Mouse (Mus musculus) intestine, embryonic 16.5 days (tissue): ENCODE data around the gene Krt5. TPM values are rescaled to one million over a fixed set of nuclear protein-coding genes. Genes with fewer than 3 reads are reported as not detected.
"Not testable (repeated sequence)": the region's sequence is repeated elsewhere in the genome, so short reads cannot be mapped to it uniquely, and the experiment has no call there.

Source experiments
- ATAC-seq: fragments of 200-750 bp; cut with Nextera tagmentation; 2 replicates; pipeline ENCODE4 v1.8.0; 2017; ENCODE audit warnings: moderate TSS enrichment, moderate library complexity
- H3K27ac ChIP-seq: fragments of 300-500 bp; sonication (generic); 2 replicates; pipeline ENCODE4 v1.5.1; 2014; ENCODE audit warnings: mild to moderate bottlenecking, low read length
- H3K27me3 ChIP-seq: fragments of 300-500 bp; sonication (generic); replicated peaks from 2 replicates; pipeline ENCODE4 v1.6.1; 2014; ENCODE audit warnings: low read length, control low read depth, mixed read lengths; ENCODE audit not compliant: control insufficient read depth, insufficient read depth
- H3K36me3 ChIP-seq: fragments of 300-500 bp; sonication (generic); 2 replicates; pipeline ENCODE4 v1.6.1; 2014; ENCODE audit warnings: low read length, control low read depth; ENCODE audit not compliant: control insufficient read depth, insufficient read depth
- H3K4me1 ChIP-seq: fragments of 300-500 bp; sonication (generic); 2 replicates; pipeline ENCODE4 v1.6.1; 2014; ENCODE audit warnings: low read length, control low read depth, mixed read lengths; ENCODE audit not compliant: control insufficient read depth, insufficient read depth
- H3K4me2 ChIP-seq: fragments of 300-500 bp; sonication (generic); 2 replicates; pipeline ENCODE4 v1.6.1; 2014; ENCODE audit warnings: low read depth, low read length, control low read depth
- H3K4me3 ChIP-seq: fragments of 300-500 bp; sonication (generic); 2 replicates; pipeline ENCODE4 v1.5.1; 2014; ENCODE audit warnings: mild to moderate bottlenecking, low read length
- H3K9ac ChIP-seq: fragments of 300-500 bp; sonication (generic); 2 replicates; pipeline ENCODE4 v1.6.1; 2014; ENCODE audit warnings: low read depth, low read length
- H3K9me3 ChIP-seq: fragments of 300-500 bp; sonication (generic); 2 replicates; pipeline ENCODE4 v1.6.1; 2016; ENCODE audit warnings: low read length, control low read depth; ENCODE audit not compliant: control insufficient read depth
- WGBS: fragments of 180-500 bp; shearing (Covaris S2); extraction: QIAGEN DNeasy Blood & Tissue Kit; methylation state at CpG from one replicate; pipeline ENCODE4 v1.1.7; 2014; 5-methylcytosine and 5-hydroxymethylcytosine counted together
- polyA plus RNA-seq: library from polyadenylated mRNA; unstranded; fragments of >200 nt; fragmentation: Nextera tagmentation; extraction: Ambion mirVana; gene quantifications from 2 replicates; pipeline ENCODE4 v1.2.1, GENCODE M21; 2015

Gene Krt5
- polyA plus RNA-seq, 1 experiment from 2014 or later: 0.34 TPM

GRCm38 (mm10) chr15:101704066-101704465 is 8.6 kb downstream of the Krt5 start:
- 67% methylated on average over 4 of the region's 4 CpGs for WGBS
- no peaks in the 10 kb centered on the region for H3K27me3 ChIP-seq

GRCm38 (mm10) chr15:101702380-101702779 is 10.3 kb downstream of the Krt5 start:
- no peak overlapping the region for H3K4me3 ChIP-seq
- ATAC-seq: no peak
- no peak overlapping the region for H3K4me2 ChIP-seq
- no peaks in the 10 kb centered on the region for H3K36me3 ChIP-seq
- WGBS: 35% methylated on average over 2 of the region's 2 CpGs
- H3K9ac ChIP-seq: no peak overlapping the region
- H3K27me3 ChIP-seq: no peaks in the 10 kb centered on the region
- H3K27ac ChIP-seq: no peak overlapping the region
- H3K9me3 ChIP-seq: no peaks in the 10 kb centered on the region
- no peaks in the 10 kb centered on the region for H3K4me1 ChIP-seq

More at GRCm38 (mm10) chr15:101704066-101704465, 8.6 kb downstream of the Krt5 start:
- Histone ChIP-seq H3K27ac (no peak overlapping the region), H3K9ac (no peak overlapping the region), H3K9me3 (no peaks in the 10 kb centered on the region), H3K36me3 (no peaks in the 10 kb centered on the region), H3K4me1 (no peaks in the 10 kb centered on the region), H3K4me2 (no peak overlapping the region), H3K4me3 (no peak overlapping the region)
- ATAC-seq: no peak

DNA sequence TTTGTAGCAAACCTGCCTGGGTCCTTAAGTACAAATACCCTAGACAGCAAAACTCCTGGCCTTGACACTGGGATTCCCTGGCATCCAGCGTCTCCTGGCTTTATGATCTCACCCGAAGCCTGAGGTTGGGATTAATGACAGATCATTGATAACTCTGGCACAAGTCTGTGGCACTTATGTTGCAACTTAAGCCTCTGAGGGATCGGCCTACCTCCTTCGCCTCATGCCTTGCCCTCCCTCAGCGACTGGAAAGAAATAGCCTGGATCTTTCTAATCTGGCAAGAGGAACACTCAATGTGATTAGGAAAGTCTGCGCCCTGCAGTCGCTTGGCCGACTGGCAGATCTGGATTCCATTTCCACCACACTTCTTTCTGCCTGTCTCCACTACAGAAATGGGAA is 12.8 kb downstream of the Krt5 start:
- H3K4me1 ChIP-seq: no peaks in the 10 kb centered on the region
- no peaks in the 10 kb centered on the region for H3K36me3 ChIP-seq
- no peaks in the 10 kb centered on the region for H3K9me3 ChIP-seq
- ATAC-seq: no peak
- H3K27ac ChIP-seq: no peak overlapping the region
- H3K4me2 ChIP-seq: no peak overlapping the region
- no peak overlapping the region for H3K4me3 ChIP-seq
- WGBS: 81% methylated on average over 8 of the region's 8 CpGs
- H3K27me3 ChIP-seq: no peaks in the 10 kb centered on the region
- H3K9ac ChIP-seq: no peak overlapping the region

- H3K4me1 ChIP-seq: no peaks in the 10 kb centered on the region
- no peaks in the 10 kb centered on the region for H3K27me3 ChIP-seq
- no peak overlapping the region for H3K27ac ChIP-seq
- H3K4me2 ChIP-seq: no peak overlapping the region
- 48% methylated on average over 3 of the region's 3 CpGs for WGBS
- no peak overlapping the region for H3K4me3 ChIP-seq
- H3K9ac ChIP-seq: no peak overlapping the region
- no peak for ATAC-seq
- no peaks in the 10 kb centered on the region for H3K9me3 ChIP-seq
- H3K36me3 ChIP-seq: no peaks in the 10 kb centered on the region
These were observed 13.5 kb downstream of the Krt5 start for GRCm38 (mm10) chr15:101699192-101699591.

DNA sequence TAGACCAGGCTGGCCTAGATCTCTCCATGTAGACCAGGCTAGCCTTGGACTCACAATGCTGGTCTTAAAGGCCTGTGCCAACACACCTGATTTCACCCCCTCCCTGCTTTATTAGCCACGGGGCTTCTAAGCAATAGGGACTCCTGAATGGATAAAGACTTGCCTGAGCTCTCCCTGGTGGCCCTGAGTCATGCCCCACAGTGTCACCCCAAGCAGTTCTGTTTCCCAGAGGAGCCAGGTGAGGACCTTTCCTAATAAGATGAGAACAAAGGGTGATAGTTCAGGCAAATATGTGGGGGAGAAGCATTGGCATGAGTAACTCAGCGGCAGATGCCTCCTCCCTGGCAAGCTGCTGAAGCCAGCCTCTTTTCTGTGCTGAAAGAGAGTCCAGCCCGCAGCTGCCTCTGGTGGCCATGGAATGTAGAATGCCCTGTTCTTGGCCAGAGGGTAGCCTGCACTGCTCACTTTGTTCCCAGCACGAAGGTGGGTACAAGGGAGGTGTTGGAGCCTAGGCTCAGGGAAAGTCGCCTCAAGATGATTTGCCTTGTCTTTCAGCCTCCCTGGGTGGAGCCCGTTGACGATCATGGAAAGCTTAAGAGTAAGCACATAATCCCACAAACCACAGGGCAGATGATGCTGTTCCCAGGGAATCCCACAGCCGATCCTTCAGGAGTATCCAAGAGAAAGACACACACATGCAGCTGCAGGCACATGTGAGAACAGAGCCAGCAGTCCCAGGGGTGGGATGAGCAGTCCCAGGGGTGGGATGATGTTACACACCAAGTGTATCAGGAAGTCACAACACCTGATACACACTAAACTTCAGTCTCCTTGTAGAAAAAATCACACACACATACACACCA is 15.1 kb downstream of the Krt5 start:
- Histone ChIP-seq H3K27ac (no peak overlapping the region), H3K36me3 (no peaks in the 10 kb centered on the region), H3K9ac (no peak overlapping the region), H3K27me3 (no peaks in the 10 kb centered on the region), H3K4me2 (no peak overlapping the region), H3K4me1 (no peaks in the 10 kb centered on the region), H3K9me3 (no peaks in the 10 kb centered on the region), H3K4me3 (no peak overlapping the region)
- WGBS: 70% methylated on average over 8 of the region's 8 CpGs
- ATAC-seq: no peak

DNA sequence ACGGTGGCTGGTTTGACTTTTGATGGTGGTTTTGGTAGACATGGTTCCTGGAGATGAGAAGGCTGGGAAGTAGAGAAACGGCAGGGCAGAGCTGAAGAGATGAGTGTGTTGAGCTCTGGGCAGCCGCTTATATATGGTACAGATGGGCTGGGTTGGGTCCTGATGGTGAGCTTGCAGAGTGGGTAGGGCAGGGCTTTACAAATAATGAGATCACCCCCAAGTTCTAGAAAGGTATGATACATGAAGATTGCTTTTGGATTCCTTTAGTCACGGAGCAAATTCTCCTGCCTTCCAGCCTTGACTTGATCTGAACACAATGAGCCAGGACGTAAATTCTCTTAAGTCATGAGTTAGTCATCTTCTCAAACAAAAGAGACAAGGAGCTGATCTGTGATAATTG is 18.5 kb downstream of the Krt5 start, which contains the start of gene Krt6a:
Krt6a (minus strand) TSS at position 101 of the 400 bp plus-strand sequence.
- ATAC-seq: no peak
- H3K4me2 ChIP-seq: no peak within 1 kb of the TSS
- H3K4me3 ChIP-seq: no peak within 1 kb of the TSS
- no peaks in the 10 kb centered on the region for H3K27me3 ChIP-seq
- H3K9ac ChIP-seq: no peak within 1 kb of the TSS
- H3K36me3 ChIP-seq: no peaks in the 10 kb centered on the region
- H3K4me1 ChIP-seq: no peaks in the 10 kb centered on the region
- H3K27ac ChIP-seq: no peak within 1 kb of the TSS
- H3K9me3 ChIP-seq: no peaks in the 10 kb centered on the region
- 76% methylated on average over 5 of the region's 5 CpGs for WGBS

DNA sequence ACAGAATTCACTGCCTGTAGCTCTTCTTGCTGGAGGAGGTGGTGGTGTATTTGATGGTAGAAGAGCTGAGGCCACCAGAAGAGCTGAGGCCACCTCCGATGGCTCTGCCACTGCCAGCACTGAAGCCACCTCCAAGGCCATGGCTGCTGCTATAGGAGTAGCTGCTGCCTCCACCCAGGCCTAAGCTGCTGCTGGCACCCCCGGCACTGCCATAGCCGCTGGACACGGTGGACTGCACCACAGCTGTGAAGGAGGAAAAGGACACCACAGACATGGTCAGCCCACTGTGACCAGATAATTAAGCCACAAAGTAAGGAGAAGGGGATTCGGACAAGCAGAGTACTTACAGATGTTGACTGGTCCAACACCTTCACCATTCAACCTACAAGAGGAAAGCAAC is 22.2 kb downstream of the Krt5 start:
- H3K4me2 ChIP-seq, H3K9me3 ChIP-seq, H3K27me3 ChIP-seq, H3K9ac ChIP-seq, H3K27ac ChIP-seq, H3K4me3 ChIP-seq, ATAC-seq, H3K4me1 ChIP-seq, H3K36me3 ChIP-seq: not testable (repeated sequence)
- 95% methylated on average over 5 of the region's 5 CpGs for WGBS

DNA sequence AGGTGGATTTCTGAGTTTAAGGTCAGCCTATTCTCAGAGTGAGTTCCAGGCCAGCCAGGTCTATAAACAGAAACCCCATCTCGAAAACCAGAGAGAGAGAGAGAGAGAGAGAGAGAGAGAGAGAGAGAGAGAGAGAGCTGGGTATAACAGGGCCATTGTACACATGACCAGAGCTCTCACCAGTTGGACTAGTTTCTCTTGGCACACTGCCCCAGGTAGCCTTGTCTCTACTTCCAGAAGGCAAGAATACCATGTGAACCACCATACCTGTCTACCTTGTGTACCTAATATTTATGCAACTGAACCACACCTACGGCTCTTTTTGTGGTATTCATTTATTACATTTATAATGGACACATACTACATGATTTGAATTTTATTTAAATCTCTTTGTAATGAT is 24.5 kb downstream of the Krt5 start:
- no peak overlapping the region for H3K4me3 ChIP-seq
- H3K9ac ChIP-seq: no peak overlapping the region
- no peak for ATAC-seq
- 58% methylated on average over 2 of the region's 2 CpGs for WGBS
- no peaks in the 10 kb centered on the region for H3K36me3 ChIP-seq
- H3K27me3 ChIP-seq: no peaks in the 10 kb centered on the region
- no peaks in the 10 kb centered on the region for H3K4me1 ChIP-seq
- no peak overlapping the region for H3K27ac ChIP-seq
- H3K9me3 ChIP-seq: no peaks in the 10 kb centered on the region
- H3K4me2 ChIP-seq: no peak overlapping the region

GRCm38 (mm10) chr15:101680187-101680586 is 32.5 kb downstream of the Krt5 start, which contains the start of gene Krt6b:
Gene Krt6b (minus strand): TSS chr15:101680287.
- Histone ChIP-seq H3K4me3 (no peak within 1 kb of the TSS), H3K4me1 (no peaks in the 10 kb centered on the region), H3K36me3 (no peaks in the 10 kb centered on the region), H3K9ac (no peak within 1 kb of the TSS), H3K27ac (no peak within 1 kb of the TSS), H3K9me3 (no peaks in the 10 kb centered on the region), H3K27me3 (no peaks in the 10 kb centered on the region), H3K4me2 (no peak within 1 kb of the TSS)
- no peak for ATAC-seq
- WGBS: 75% methylated on average over 2 of the region's 2 CpGs
